Mouse (Mus musculus) spleen, adult 2 months (tissue): ENCODE measurements around the gene Map2k1.

Source experiments
- CTCF ChIP-seq: fragments of 200-500 bp; IDR thresholded peaks from 2 replicates; pipeline ENCODE4 v1.5.1; 2011; ENCODE audit warnings: mild to moderate bottlenecking, inconsistent platforms; ENCODE audit not compliant: insufficient read depth, insufficient read length, insufficient replicate concordance; ENCODE audit errors: extremely low read depth
- POLR2A ChIP-seq: fragments of 200-500 bp; IDR thresholded peaks from 2 replicates; pipeline ENCODE4 v1.6.1; 2011; ENCODE audit warnings: low read depth, low read length, inconsistent platforms

- TF ChIP-seq POLR2A (peak; percentile 84), CTCF (no peak)
Measured at GRCm38 (mm10) chr9:64172816-64173665, 80.4 kb downstream of the Map2k1 start, which contains the start of the genes Zwilch and Rpl4.
